Mouse (Mus musculus) bone marrow, adult 2 months (tissue): ENCODE data around the gene Rps10. TPM values are rescaled to one million over a fixed set of nuclear protein-coding genes. Genes with fewer than 3 reads are reported as not detected.
A peak's percentile ranks its signal among the peaks of the same experiment; 100 is the strongest.

ENCODE experiments used
- H3K27ac ChIP-seq: fragments of 200-500 bp; 2 replicates; pipeline ENCODE4 v1.5.1; 2012; ENCODE audit warnings: low read depth, mild to moderate bottlenecking, control low read depth, inconsistent platforms, low read length; ENCODE audit not compliant: control insufficient read depth, poor library complexity, insufficient read depth
- H3K4me1 ChIP-seq: fragments of 200-500 bp; 2 replicates; pipeline ENCODE4 v1.6.1; 2011; ENCODE audit warnings: low read length; ENCODE audit not compliant: control insufficient read depth, insufficient read depth
- H3K4me3 ChIP-seq: fragments of 200-500 bp; replicated peaks from 2 replicates; pipeline ENCODE3; 2011; ENCODE audit warnings: mild to moderate bottlenecking, low read depth, low read length, control low read depth; ENCODE audit not compliant: control insufficient read depth
- CTCF ChIP-seq: fragments of 200-500 bp; IDR thresholded peaks from 2 replicates; pipeline ENCODE4 v1.5.1; 2011; ENCODE audit warnings: low read length, control low read depth; ENCODE audit not compliant: control insufficient read depth, insufficient read depth
- POLR2A ChIP-seq: fragments of 200-500 bp; IDR thresholded peaks from 2 replicates; pipeline ENCODE4 v1.6.1; 2011; ENCODE audit warnings: low read depth, mild to moderate bottlenecking, control low read depth, low read length, borderline replicate concordance; ENCODE audit not compliant: control insufficient read depth
- WGBS: fragments of 180-500 bp; shearing (Covaris S2); methylation state at CpG from one replicate; pipeline ENCODE4 v1.1.7; 2018; 5-methylcytosine and 5-hydroxymethylcytosine counted together
- polyA plus RNA-seq: library from polyadenylated mRNA; stranded (reverse); fragments of >200 nt; gene quantifications from 2 replicates; pipeline ENCODE4 v1.2.4, GENCODE M21; 2011; ENCODE audit warnings: low replicate concordance; ENCODE audit not compliant: missing spikeins, insufficient read depth, insufficient read length

The Rps10 gene
- polyA plus RNA-seq, 1 experiment: 1,889 TPM

GRCm38 (mm10) chr17:27625455-27626251 is 10.8 kb downstream of the Rps10 start:
- H3K4me3 ChIP-seq: no peak overlapping the region
- TF ChIP-seq CTCF (no peak), POLR2A (no peak)
- H3K4me1 ChIP-seq: no peaks in the 10 kb centered on the region; the same call in 1 of the 2 replicates
- H3K27ac ChIP-seq: no peak overlapping the region
- WGBS: 81% methylated on average over 7 of the region's 7 CpGs

DNA sequence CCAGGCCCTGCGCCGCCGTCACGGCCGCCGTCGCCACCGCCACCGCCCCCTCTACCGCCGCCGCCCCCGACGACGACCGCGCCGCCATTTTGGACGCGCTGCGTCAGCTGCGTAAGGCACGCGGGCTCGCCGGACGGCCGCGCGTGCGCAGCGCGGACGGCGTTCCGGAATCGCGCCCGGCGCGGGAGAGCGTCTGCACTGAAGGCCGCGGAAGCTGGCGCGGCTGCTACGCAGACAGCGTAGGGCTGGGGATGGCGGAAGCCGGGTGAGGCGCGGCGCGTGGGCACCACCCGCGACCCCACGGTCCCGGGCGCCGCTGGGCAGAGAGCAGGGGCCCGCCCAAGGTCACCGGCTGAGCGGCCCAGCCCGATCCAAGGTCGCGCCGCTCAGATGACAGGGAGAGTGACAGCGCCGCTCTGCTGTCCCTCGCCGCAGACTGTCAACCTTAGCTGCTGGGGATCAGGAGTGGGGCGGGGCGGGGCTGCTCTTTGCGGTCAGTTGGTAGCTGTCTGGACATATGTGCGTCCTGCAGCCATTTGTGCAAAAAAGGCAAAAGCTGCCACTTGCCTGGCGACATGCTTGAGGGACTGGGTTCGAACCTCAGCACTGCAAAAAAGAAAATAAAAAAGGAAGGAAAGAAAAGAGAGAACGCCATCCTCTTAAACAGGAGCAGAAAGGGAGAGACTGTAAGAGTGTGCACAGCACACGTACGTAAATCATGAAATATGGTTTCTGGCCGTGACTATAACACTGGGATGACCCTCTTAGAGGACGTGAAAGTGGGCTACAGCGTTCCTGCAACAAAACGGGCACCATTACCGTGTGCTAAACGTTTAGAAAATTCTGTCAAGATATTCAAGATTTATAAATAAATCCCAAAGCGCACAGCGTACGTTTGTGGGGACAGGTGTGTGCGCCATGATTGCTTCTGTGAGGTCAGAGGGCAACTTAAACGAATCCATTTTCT is 12.8 kb downstream of the Rps10 start, which contains the start of gene Nudt3:
TSS of gene Nudt3 (minus strand) at position 136 of the 967 bp plus-strand sequence.
- H3K27ac ChIP-seq: peak within 1 kb of the TSS; percentile 87
- 6% methylated on average over 91 of the region's 91 CpGs for WGBS
- H3K4me1 ChIP-seq: no peaks in the 10 kb centered on the region; the same call in 1 of the 2 replicates

DNA sequence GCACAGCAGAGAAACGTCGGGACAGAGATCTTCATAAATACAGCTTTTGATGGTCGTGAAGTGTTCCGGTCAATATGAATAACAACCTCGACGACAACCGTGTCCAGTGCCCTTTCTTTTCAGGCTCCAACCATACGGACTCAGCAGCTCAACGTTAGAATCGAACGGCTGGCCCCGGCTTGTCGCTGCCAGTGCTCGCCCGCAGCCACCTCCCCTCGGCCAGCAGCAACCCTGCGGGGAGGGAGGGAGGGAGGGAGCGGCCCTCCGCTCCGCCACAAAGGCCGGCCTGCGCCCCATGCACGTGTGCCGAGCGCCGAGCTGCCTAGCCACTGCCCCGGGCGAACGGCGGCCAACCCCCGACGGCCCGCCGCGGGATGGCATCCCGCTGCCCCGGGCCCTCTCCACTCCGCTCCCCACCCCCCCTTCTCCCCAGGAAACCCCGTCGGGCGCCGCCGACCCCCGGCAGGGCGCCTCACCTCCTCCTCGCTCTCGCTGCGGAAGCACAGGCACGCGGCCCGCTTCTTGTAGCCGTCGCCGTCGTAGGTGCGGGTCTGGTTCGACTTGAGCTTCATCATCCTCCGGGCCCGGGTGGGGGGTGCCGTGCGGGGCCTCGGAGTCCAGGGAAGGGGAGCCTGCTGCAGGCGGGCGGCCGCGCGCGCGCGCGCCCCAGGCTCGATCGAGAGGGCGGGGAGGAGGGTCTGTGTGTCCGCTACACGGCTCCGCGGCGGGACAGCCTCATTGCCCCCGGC is 13.7 kb downstream of the Rps10 start:
- H3K4me1 ChIP-seq: no peaks in the 10 kb centered on the region; the same call in 1 of the 2 replicates
- under 1% methylated on average over 70 of the region's 80 CpGs for WGBS
- H3K4me3 ChIP-seq: peak overlapping the region; percentile 70
- TF ChIP-seq CTCF (no peak), POLR2A (peak; percentile 60; the same call in 1 of the 2 replicates)
- H3K27ac ChIP-seq: peak overlapping the region; percentile 87

More for the DNA sequence above, 12.8 kb downstream of the Rps10 start, which contains the start of gene Nudt3:
- no peak for TF ChIP-seq CTCF
- TF ChIP-seq POLR2A: peak; percentile 72; the same call in 1 of the 2 replicates
- peak within 1 kb of the TSS; percentile 71 for H3K4me3 ChIP-seq

- WGBS: under 1% methylated on average over 23 of the region's 23 CpGs
- H3K4me1 ChIP-seq: no peaks in the 10 kb centered on the region; the same call in 1 of the 2 replicates
- TF ChIP-seq POLR2A (peak; percentile 32; the same call in 1 of the 2 replicates), CTCF (no peak)
- peak overlapping the region; percentile 57; the same call in 1 of the 2 replicates for H3K27ac ChIP-seq
- H3K4me3 ChIP-seq: peak overlapping the region; percentile 71
These were observed 14.6 kb downstream of the Rps10 start for GRCm38 (mm10) chr17:27621705-27622531.

GRCm38 (mm10) chr17:27621161-27621560 is 15.3 kb downstream of the Rps10 start:
- Histone ChIP-seq H3K4me3 (peak overlapping the region; percentile 19), H3K4me1 (no peaks in the 10 kb centered on the region; the same call in 1 of the 2 replicates), H3K27ac (no peak overlapping the region)
- WGBS: 28% methylated on average over 8 of the region's 8 CpGs
- TF ChIP-seq CTCF (no peak), POLR2A (no peak)

DNA sequence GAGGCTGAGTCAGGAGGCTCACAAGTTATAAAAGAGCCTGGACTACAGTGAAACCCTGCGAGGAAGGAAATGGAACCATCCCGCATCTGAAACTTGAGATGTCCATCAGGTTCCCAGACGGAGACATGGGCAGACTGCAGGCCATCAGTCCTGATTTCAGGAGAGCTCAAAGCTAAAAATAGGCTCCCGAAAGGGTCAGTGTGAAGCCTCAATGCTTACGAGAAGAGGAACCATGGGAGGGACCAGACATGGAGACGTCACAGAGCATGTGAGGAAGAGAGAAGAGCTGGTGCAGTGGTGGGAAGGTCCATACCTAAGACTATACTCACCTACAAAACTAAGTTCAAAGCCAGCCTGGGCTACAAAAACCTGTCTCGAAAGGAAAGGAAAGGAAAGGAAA is 21.1 kb downstream of the Rps10 start:
- H3K4me1 ChIP-seq: peaks cover 4% of the 10 kb centered on the region
- no peak overlapping the region for H3K4me3 ChIP-seq
- WGBS: 55% methylated on average over 7 of the region's 7 CpGs
- no peak overlapping the region for H3K27ac ChIP-seq
- TF ChIP-seq POLR2A: no peak
- TF ChIP-seq CTCF: no peak

DNA sequence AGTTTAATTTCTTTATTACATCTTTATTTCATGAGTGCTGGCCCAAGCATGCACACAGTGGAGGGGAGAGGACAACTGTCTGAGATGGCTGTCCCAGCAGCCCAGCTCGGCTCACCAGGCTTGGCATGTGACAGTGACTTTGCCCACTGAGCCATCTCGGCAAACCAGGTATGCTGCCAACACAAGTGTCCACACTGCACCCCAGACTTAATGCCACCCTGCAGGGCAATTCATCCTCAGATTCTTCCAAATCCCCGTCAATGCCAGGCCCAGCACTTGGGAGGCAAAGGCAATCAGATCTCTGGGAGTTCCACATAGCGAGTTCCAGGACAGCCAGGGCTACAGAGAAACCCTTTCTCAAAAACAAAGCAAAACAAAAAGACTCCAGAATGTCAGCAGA is 23.5 kb downstream of the Rps10 start:
- TF ChIP-seq CTCF: no peak
- no peak for TF ChIP-seq POLR2A
- 80% methylated on average over 4 of the region's 4 CpGs for WGBS
- H3K4me3 ChIP-seq: no peak overlapping the region
- H3K27ac ChIP-seq: no peak overlapping the region
- peaks cover 4% of the 10 kb centered on the region for H3K4me1 ChIP-seq
